Mouse (Mus musculus) embryo, embryonic 11 days (tissue): ENCODE measurements around the gene Cerk.
"Not testable (repeated sequence)": the region's sequence is repeated elsewhere in the genome, so short reads cannot be mapped to it uniquely, and the experiment has no call there.

Source experiments
- DNase-seq: peaks from one replicate; pipeline ENCODE4 v3.0.0-alpha.2; 2015

Gene Cerk

GRCm38 (mm10) chr15:86181321-86181720 is 4.6 kb downstream of the Cerk start:
- not testable (repeated sequence) for DNase-seq

- no peak for DNase-seq
These were observed 5.5 kb downstream of the Cerk start for GRCm38 (mm10) chr15:86180427-86180826.

GRCm38 (mm10) chr15:86178594-86178993 is 7.3 kb downstream of the Cerk start:
- no peak for DNase-seq

GRCm38 (mm10) chr15:86177703-86178251 is 8.2 kb downstream of the Cerk start:
- not testable (repeated sequence) for DNase-seq

GRCm38 (mm10) chr15:86176771-86177702 is 8.9 kb downstream of the Cerk start:
- DNase-seq = no peak

- DNase-seq = no peak
These were observed 9.8 kb downstream of the Cerk start for GRCm38 (mm10) chr15:86176166-86176565.

GRCm38 (mm10) chr15:86175253-86176050 is 10.5 kb downstream of the Cerk start:
- no peak for DNase-seq

GRCm38 (mm10) chr15:86173136-86173985 is 12.6 kb downstream of the Cerk start:
- peak; percentile 26 for DNase-seq

- DNase-seq = no peak
These were observed 13.4 kb downstream of the Cerk start for GRCm38 (mm10) chr15:86172526-86172925.

GRCm38 (mm10) chr15:86172124-86172523 is 13.8 kb downstream of the Cerk start:
- DNase-seq = no peak

- DNase-seq = no peak
These were observed 14.6 kb downstream of the Cerk start for GRCm38 (mm10) chr15:86171316-86171715.

- DNase-seq = no peak
These were observed 16.2 kb downstream of the Cerk start for GRCm38 (mm10) chr15:86169817-86170110.

- no peak for DNase-seq
These were observed 16.8 kb downstream of the Cerk start for GRCm38 (mm10) chr15:86168941-86169816.

- DNase-seq = no peak
These were observed 17.5 kb downstream of the Cerk start for GRCm38 (mm10) chr15:86168505-86168867.

GRCm38 (mm10) chr15:86167787-86168504 is 18.0 kb downstream of the Cerk start:
- no peak for DNase-seq

GRCm38 (mm10) chr15:86167032-86167655 is 18.8 kb downstream of the Cerk start:
- DNase-seq = no peak

GRCm38 (mm10) chr15:86165811-86166590 is 19.9 kb downstream of the Cerk start:
- no peak for DNase-seq

- DNase-seq = no peak
These were observed 21.1 kb downstream of the Cerk start for GRCm38 (mm10) chr15:86164718-86165345.

GRCm38 (mm10) chr15:86161800-86162199 is 24.1 kb downstream of the Cerk start:
- not testable (repeated sequence) for DNase-seq
